Mouse (Mus musculus) testis, postnatal 10 days (tissue): ENCODE measurements around the gene Serpinb11.

Experiments
- DNase-seq: peaks from one replicate; pipeline ENCODE4 v3.0.0; 2021; ENCODE audit warnings: low spot score

The Serpinb11 gene

GRCm38 (mm10) chr1:107360898-107361297 is at the start of gene Serpinb11:
Gene Serpinb11 (plus strand): TSS chr1:107361198.
- no peak for DNase-seq

- DNase-seq = no peak
Measured at GRCm38 (mm10) chr1:107345979-107346378, 15.0 kb upstream of the Serpinb11 start.

DNA sequence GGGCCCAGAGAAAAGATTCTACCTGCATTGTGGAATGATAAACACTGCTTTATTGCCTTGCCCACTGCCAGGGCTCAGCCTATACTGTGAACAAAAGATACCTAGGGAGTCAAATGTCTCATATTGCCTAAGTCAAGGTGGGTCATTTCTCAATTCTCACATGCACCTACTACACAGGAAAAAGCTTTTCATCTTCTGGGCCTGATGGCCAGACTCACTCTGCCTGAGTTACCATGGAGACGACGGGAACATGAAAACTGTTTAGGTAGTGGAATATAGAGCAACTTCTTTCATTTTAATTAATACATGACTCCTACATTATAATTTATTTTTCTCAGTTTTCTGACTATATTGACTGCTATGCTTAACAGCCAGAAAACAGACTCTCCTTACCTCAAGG is 14.2 kb upstream of the Serpinb11 start:
- DNase-seq = no peak

GRCm38 (mm10) chr1:107350392-107350791 is 10.6 kb upstream of the Serpinb11 start:
- no peak for DNase-seq

DNA sequence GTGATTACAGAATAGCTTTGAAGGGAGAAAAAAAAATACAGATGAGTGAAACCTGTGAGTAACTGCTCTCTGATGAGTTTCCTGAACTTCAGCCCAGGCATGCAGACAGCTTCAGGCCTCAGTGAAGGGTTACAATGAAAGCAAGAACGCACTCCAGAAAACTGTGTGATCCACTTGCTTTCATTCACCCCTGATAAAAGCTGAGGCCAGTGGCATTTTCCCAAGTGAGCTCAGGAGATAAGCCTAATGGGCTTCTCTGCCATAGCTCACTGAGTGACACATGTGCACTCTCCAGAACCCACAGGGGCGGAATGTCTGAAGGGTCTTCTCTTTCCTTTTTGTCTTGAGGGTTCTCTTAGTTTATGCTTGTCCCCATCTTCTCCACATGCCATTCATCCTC is 9.9 kb upstream of the Serpinb11 start:
- no peak for DNase-seq

GRCm38 (mm10) chr1:107353046-107353445 is 8.0 kb upstream of the Serpinb11 start:
- no peak for DNase-seq

GRCm38 (mm10) chr1:107365973-107366372 is 5.0 kb downstream of the Serpinb11 start:
- DNase-seq = no peak

DNA sequence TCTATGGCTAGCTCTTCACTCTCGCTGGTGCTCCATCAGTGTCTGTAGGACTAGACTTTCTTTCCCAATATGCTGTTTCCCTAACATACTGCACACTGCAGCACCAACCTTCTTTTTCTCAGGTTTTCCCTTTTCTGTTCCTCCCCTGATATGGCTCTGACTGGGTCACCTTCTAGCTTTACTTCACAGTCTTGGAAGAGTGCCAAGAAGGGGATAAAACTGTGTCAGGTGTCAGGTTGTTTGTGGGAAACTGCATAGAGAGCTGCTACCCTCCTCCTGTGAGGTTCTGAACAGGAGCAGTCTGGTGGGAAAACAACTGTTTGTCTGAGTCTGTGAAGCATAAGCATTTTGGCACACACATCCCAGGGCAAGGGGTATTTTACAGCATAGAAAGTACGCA is 7.9 kb downstream of the Serpinb11 start:
- DNase-seq = no peak

DNA sequence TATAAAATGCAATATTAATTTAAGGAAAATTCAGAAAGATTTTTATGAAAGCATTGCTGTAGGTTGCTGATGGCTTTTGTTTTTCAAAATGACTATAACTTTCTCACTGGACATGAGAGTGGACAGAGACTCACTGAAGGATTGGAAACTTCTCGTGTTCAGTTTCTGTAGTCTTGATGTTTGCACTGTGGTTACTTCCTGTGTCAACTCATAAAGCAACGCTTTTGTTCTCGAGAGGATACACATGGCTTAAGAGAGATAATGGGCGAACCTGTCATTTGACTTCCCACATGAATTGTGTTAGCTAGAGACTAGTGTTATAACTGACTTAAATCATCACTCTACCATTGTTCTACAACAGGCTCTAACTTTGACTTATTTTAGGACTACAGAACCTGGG is 16.0 kb downstream of the Serpinb11 start:
- DNase-seq = no peak

- no peak for DNase-seq
Measured at GRCm38 (mm10) chr1:107378368-107378767, 17.4 kb downstream of the Serpinb11 start.

GRCm38 (mm10) chr1:107381491-107381890 is 20.5 kb downstream of the Serpinb11 start:
- no peak for DNase-seq

GRCm38 (mm10) chr1:107382404-107382803 is 21.4 kb downstream of the Serpinb11 start:
- no peak for DNase-seq

DNA sequence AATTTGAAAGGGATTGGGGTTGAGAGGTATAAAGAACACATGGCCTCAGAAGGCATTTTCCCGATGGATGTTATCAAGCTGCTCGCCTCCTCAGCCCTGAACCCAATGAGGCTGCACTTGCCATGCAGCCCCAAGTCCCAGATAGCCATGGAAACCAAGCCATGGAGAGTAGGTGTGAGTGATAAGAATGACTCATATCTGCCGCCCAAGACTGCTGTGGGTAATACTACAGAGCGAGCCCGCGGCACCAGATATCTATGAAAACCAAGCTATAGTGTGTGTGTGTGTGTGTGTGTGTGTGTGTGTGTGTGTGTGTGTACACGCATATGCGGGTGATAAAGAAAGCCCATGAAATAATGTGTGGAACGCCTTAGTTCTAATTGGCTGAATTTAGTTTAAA is 23.5 kb downstream of the Serpinb11 start:
- DNase-seq = no peak

GRCm38 (mm10) chr1:107389753-107390152 is 28.8 kb downstream of the Serpinb11 start:
- no peak for DNase-seq

- no peak for DNase-seq
Measured at GRCm38 (mm10) chr1:107397481-107397880, 36.5 kb downstream of the Serpinb11 start.

DNA sequence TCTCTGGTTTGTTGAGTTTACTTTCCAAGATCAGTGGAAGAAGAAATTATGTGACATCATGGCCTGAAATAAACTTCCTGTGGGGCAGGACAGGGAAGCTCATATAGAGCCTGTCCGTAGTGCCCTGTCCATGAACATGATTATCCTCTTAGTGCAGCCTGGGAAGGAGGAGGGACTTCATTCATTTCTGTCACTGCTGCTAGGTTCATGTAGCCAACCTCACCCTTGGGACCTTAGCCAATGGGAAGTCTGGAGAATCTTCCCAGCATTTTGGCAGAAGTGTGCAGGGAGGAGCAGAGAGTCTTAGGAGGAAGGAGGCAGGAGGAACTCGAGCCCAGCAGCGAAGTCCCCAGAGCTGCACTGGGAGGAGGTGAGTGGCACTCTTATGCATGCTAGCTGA is 38.4 kb downstream of the Serpinb11 start, which contains the start of gene Serpinb7:
Gene Serpinb7, plus strand, starts transcription at position 301 of the 400 bp plus-strand sequence.
- no peak for DNase-seq

DNA sequence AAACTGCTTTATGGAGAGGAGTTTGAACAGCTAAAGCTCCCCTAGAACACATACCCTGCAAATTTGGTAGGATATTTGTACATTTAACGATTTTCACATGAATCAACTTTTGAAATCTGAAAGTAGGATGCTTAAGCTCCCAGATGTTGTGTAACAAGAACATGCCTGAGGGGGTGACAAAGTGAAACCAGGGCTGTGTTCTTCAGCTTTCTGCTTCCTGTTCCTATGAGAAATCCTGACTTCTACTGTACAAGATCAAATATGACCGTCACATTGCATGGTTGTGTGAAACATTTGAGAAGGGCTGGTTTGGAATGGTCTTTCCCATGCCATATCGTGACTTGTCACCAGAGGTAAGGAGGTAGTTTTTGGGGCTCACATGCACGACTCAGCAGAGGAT is 41.1 kb downstream of the Serpinb11 start:
- DNase-seq = no peak

DNA sequence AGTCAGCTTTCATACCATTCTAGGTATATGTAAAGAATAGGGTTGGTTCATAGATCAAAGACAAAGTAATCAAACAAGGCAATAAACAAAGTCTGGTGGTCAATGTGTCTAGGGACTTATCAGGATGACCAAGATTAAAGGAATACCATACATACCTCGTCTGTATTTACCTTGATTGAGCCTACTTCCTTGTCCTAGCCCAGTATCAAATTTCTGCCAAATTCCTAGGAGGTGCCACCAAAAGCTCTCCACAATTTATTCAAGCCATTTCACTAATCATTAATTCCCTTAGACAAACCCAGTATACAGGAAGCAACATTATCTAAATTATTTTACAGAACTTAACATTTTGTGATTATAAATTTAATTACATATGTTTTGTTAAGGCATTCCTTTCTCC is 53.7 kb downstream of the Serpinb11 start:
- DNase-seq = no peak

GRCm38 (mm10) chr1:107422487-107422886 is 61.5 kb downstream of the Serpinb11 start:
- DNase-seq = no peak
